Mouse (Mus musculus) right cerebral cortex, postnatal 25 days (tissue): ENCODE results near the gene Psmd9.

Source experiments
- DNase-seq: peaks from one replicate; pipeline ENCODE4 v3.0.0; 2022

The Psmd9 gene

GRCm38 (mm10) chr5:123151707-123152362 is 17.4 kb upstream of the Psmd9 start:
- no peak for DNase-seq

- DNase-seq: no peak
Observed at GRCm38 (mm10) chr5:123152901-123153300, 16.3 kb upstream of the Psmd9 start.

- no peak for DNase-seq
Observed at GRCm38 (mm10) chr5:123155425-123155824, 13.8 kb upstream of the Psmd9 start.

- DNase-seq: no peak
Observed at GRCm38 (mm10) chr5:123156763-123157162, 12.4 kb upstream of the Psmd9 start.

- no peak for DNase-seq
Observed at GRCm38 (mm10) chr5:123157972-123158371, 11.2 kb upstream of the Psmd9 start.

- DNase-seq: no peak
Observed at GRCm38 (mm10) chr5:123159446-123159845, 9.8 kb upstream of the Psmd9 start.

GRCm38 (mm10) chr5:123159866-123160265 is 9.3 kb upstream of the Psmd9 start:
- DNase-seq: no peak

- DNase-seq: no peak
Observed at GRCm38 (mm10) chr5:123160341-123160740, 8.9 kb upstream of the Psmd9 start.

- DNase-seq: no peak
Observed at GRCm38 (mm10) chr5:123162942-123163341, 6.3 kb upstream of the Psmd9 start.

GRCm38 (mm10) chr5:123166437-123166836 is 2.8 kb upstream of the Psmd9 start:
- no peak for DNase-seq

GRCm38 (mm10) chr5:123167591-123167990 is 1.6 kb upstream of the Psmd9 start:
- DNase-seq: no peak

GRCm38 (mm10) chr5:123170365-123170764 is 1.2 kb downstream of the Psmd9 start:
- DNase-seq: no peak

GRCm38 (mm10) chr5:123171646-123172350 is 2.6 kb downstream of the Psmd9 start:
- DNase-seq: peak; percentile 74

- DNase-seq: no peak
Observed at GRCm38 (mm10) chr5:123178792-123179191, 9.6 kb downstream of the Psmd9 start.

GRCm38 (mm10) chr5:123180390-123180789 is 11.2 kb downstream of the Psmd9 start:
- DNase-seq: no peak

GRCm38 (mm10) chr5:123181536-123181935 is 12.3 kb downstream of the Psmd9 start:
- DNase-seq: no peak

- no peak for DNase-seq
Observed at GRCm38 (mm10) chr5:123182651-123183050, 13.4 kb downstream of the Psmd9 start, which contains the start of gene Hpd. Hpd (minus strand) TSS chr5:123182727.

GRCm38 (mm10) chr5:123185966-123186365 is 16.8 kb downstream of the Psmd9 start:
- DNase-seq: no peak

- no peak for DNase-seq
Observed at GRCm38 (mm10) chr5:123187306-123187705, 18.1 kb downstream of the Psmd9 start.

GRCm38 (mm10) chr5:123190912-123191311 is 21.7 kb downstream of the Psmd9 start:
- DNase-seq: no peak

GRCm38 (mm10) chr5:123191427-123191826 is 22.2 kb downstream of the Psmd9 start:
- no peak for DNase-seq

GRCm38 (mm10) chr5:123192606-123193150 is 23.5 kb downstream of the Psmd9 start:
- DNase-seq: no peak

- no peak for DNase-seq
Observed at GRCm38 (mm10) chr5:123193436-123193835, 24.2 kb downstream of the Psmd9 start.

- no peak for DNase-seq
Observed at GRCm38 (mm10) chr5:123194856-123195255, 25.6 kb downstream of the Psmd9 start.
